Mouse (Mus musculus): ENCODE data around the gene Pclo. TPM values are rescaled to one million over a fixed set of nuclear protein-coding genes. Genes with fewer than 3 reads are reported as not detected.

Gene Pclo
- total and polyA plus RNA-seq, 2 experiments from 2014 or later, result 12.7 to 57.7 TPM

DNA sequence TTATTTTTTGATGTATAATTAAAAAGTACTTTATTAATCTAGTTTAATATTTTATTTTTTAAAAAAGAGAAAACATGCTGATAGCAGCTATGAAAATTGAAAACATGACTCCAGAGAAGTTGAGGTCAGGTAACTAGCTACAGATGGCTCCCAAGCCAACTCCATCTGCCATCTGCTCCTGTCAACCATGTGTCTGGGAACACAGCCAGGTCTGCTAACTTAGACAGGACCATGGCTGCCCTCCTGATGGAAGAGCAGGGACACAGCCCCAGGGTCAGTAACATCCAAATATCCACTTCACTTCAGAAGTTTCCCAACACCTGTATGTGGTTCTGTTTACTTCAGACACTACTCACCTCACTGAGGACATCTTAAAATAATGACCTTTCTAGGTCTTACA, 236.2 kb downstream of the Pclo start:
- Histone ChIP-seq H3K9ac (replicated peaks; ENCODE audit: low read length, poor library complexity, severe bottlenecking) (no peak overlapping the region), H3K4me3 (ENCODE audit: low read depth, low read length) (no peak overlapping the region), H3K27me3 (ENCODE audit: insufficient read depth, low read length) (no peaks in the 10 kb centered on the region), H3K4me2 (ENCODE audit: low read depth, low read length, poor library complexity, severe bottlenecking) (no peak overlapping the region), H3K36me3 (ENCODE audit: insufficient read depth, low read length) (no peaks in the 10 kb centered on the region), H3K27ac (ENCODE audit: low read depth, low read length) (no peak overlapping the region), H3K4me1 (ENCODE audit: insufficient read depth, low read length) (no peaks in the 10 kb centered on the region), H3K9me3 (ENCODE audit: low read length) (no peaks in the 10 kb centered on the region)
- no peak for TF ChIP-seq CTCF (IDR thresholded peaks at IDR 0.05)
- DNase-seq (ENCODE audit: low spot score) (peak; percentile 67), ATAC-seq (ENCODE audit: low FRiP score) (no peak; the same call in 1 of the 2 replicates)

DNA sequence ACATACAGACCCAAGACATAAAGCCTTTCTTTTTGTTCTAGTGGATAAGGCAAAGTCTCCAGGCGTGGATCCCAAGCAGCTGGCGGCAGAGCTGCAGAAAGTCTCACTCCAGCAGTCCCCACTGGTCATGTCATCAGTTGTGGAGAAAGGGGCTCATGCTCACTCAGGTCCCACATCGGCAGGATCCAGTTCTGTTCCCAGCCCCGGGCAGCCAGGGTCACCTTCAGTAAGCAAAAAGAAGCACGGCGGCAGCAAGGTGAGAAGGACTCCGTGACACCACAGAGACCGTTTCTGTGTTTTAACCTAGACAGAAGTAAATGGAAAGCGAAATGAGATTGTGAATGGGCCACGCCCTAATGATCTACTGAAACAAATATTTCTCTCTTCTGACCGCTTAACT, 252.0 kb downstream of the Pclo start:
- ATAC-seq (ENCODE audit: low FRiP score), result no peak
- TF ChIP-seq CTCF (IDR thresholded peaks at IDR 0.05), result no peak
- H3K27me3 ChIP-seq (ENCODE audit: insufficient read depth, low read length), result no peaks in the 10 kb centered on the region
- no peak overlapping the region for H3K4me2 ChIP-seq (ENCODE audit: low read depth, low read length, poor library complexity, severe bottlenecking)
- no peaks in the 10 kb centered on the region for H3K9me3 ChIP-seq (ENCODE audit: low read length)
- H3K4me3 ChIP-seq (ENCODE audit: low read depth, low read length), result no peak overlapping the region
- H3K4me1 ChIP-seq (ENCODE audit: insufficient read depth, low read length), result no peaks in the 10 kb centered on the region
- no peak overlapping the region for H3K9ac ChIP-seq (replicated peaks; ENCODE audit: low read length, poor library complexity, severe bottlenecking)
- no peak for DNase-seq (ENCODE audit: low spot score)
- 94% methylated on average over 11 of the region's 11 CpGs for WGBS
- H3K27ac ChIP-seq (ENCODE audit: low read depth, low read length), result no peak overlapping the region
- peaks cover 12% of the 10 kb centered on the region for H3K36me3 ChIP-seq (ENCODE audit: insufficient read depth, low read length)

- no peaks in the 10 kb centered on the region for H3K9me3 ChIP-seq (ENCODE audit: low read length)
- ATAC-seq (ENCODE audit: low FRiP score) (no peak), DNase-seq (ENCODE audit: low spot score) (no peak)
- no peak overlapping the region for H3K27ac ChIP-seq (ENCODE audit: low read depth, low read length)
- TF ChIP-seq CTCF (IDR thresholded peaks at IDR 0.05), result no peak
- no peaks in the 10 kb centered on the region for H3K4me1 ChIP-seq (ENCODE audit: insufficient read depth, low read length)
- H3K4me3 ChIP-seq (ENCODE audit: low read depth, low read length), result no peak overlapping the region
- no peaks in the 10 kb centered on the region for H3K27me3 ChIP-seq (ENCODE audit: insufficient read depth, low read length)
- peaks cover 3% of the 10 kb centered on the region for H3K36me3 ChIP-seq (ENCODE audit: insufficient read depth, low read length)
- no peak overlapping the region for H3K4me2 ChIP-seq (ENCODE audit: low read depth, low read length, poor library complexity, severe bottlenecking)
- H3K9ac ChIP-seq (replicated peaks; ENCODE audit: low read length, poor library complexity, severe bottlenecking), result no peak overlapping the region
- 32% methylated on average over 1 of the region's 1 CpGs for WGBS
Measured at GRCm38 (mm10) chr5:14782362-14783082, 267.8 kb downstream of the Pclo start.

DNA sequence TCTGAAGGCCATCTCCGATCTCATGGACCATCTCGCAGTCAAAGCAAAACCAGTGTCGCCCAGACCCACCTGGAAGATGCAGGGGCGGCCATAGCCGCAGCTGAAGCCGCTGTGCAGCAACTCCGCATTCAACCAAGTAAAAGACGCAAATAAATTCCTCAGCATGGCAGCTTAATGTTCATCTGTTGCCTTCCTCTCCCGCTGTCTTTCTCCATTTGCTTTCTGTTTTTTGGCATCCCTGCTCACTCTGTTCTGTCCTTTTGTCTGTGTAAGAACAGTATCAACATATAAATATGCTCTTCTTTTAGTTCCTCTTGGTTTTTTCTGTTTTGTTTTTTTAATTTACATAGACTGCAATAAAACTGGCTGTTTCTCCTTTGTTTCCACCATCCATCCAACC, 279.2 kb downstream of the Pclo start:
- Histone ChIP-seq H3K27ac (ENCODE audit: low read depth, low read length) (no peak overlapping the region), H3K27me3 (ENCODE audit: insufficient read depth, low read length) (no peaks in the 10 kb centered on the region), H3K9ac (replicated peaks; ENCODE audit: low read length, poor library complexity, severe bottlenecking) (no peak overlapping the region), H3K4me2 (ENCODE audit: low read depth, low read length, poor library complexity, severe bottlenecking) (no peak overlapping the region), H3K4me1 (ENCODE audit: insufficient read depth, low read length) (no peaks in the 10 kb centered on the region), H3K9me3 (ENCODE audit: low read length) (no peaks in the 10 kb centered on the region), H3K4me3 (ENCODE audit: low read depth, low read length) (no peak overlapping the region), H3K36me3 (ENCODE audit: insufficient read depth, low read length) (peaks cover 11% of the 10 kb centered on the region)
- DNase-seq (ENCODE audit: low spot score) (no peak), ATAC-seq (ENCODE audit: low FRiP score) (no peak)
- TF ChIP-seq CTCF (IDR thresholded peaks at IDR 0.05), result no peak
- 95% methylated on average over 9 of the region's 9 CpGs for WGBS

DNA sequence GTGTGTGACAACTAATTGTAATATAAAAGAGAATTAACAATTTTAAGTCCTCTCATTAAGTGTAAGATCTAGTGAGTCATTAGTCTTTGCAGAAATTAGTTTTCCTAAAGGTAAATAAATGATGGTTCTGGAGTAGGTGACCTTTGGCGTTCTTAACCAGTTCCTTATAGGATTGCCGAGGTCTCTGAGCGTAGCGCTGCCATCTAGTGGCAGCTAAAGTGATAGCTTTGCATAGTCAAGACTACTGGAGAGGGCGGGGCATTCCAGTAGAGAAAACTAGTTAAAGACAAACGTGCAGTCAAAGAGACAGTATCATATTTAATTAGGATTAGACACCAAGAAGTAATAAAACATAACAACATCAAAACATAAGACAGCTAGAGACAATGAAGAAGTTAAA, 292.4 kb downstream of the Pclo start:
- Histone ChIP-seq H3K9ac (replicated peaks; ENCODE audit: low read length, poor library complexity, severe bottlenecking) (no peak overlapping the region), H3K36me3 (ENCODE audit: insufficient read depth, low read length) (no peaks in the 10 kb centered on the region), H3K4me2 (ENCODE audit: low read depth, low read length, poor library complexity, severe bottlenecking) (no peak overlapping the region), H3K4me1 (ENCODE audit: insufficient read depth, low read length) (no peaks in the 10 kb centered on the region), H3K27ac (ENCODE audit: low read depth, low read length) (no peak overlapping the region), H3K9me3 (ENCODE audit: low read length) (no peaks in the 10 kb centered on the region), H3K4me3 (ENCODE audit: low read depth, low read length) (no peak overlapping the region), H3K27me3 (ENCODE audit: insufficient read depth, low read length) (no peaks in the 10 kb centered on the region)
- TF ChIP-seq CTCF (IDR thresholded peaks at IDR 0.05), result peak; percentile 77
- 3% methylated on average over 6 of the region's 6 CpGs for WGBS
- ATAC-seq (ENCODE audit: low FRiP score), result peak; percentile 41; the same call in 1 of the 2 replicates
- DNase-seq (ENCODE audit: low spot score), result peak; percentile 81

- no peak overlapping the region for H3K27ac ChIP-seq (ENCODE audit: low read depth, low read length)
- peak; percentile 78 for ATAC-seq (ENCODE audit: low FRiP score)
Measured at GRCm38 (mm10) chr5:14833165-14833860, 318.6 kb downstream of the Pclo start.

More at GRCm38 (mm10) chr5:14833165-14833860, 318.6 kb downstream of the Pclo start:
- Histone ChIP-seq H3K4me3 (ENCODE audit: low read depth, low read length) (no peak overlapping the region), H3K27me3 (ENCODE audit: insufficient read depth, low read length) (no peaks in the 10 kb centered on the region), H3K9ac (replicated peaks; ENCODE audit: low read length, poor library complexity, severe bottlenecking) (no peak overlapping the region), H3K9me3 (ENCODE audit: low read length) (no peaks in the 10 kb centered on the region), H3K4me2 (ENCODE audit: low read depth, low read length, poor library complexity, severe bottlenecking) (no peak overlapping the region), H3K4me1 (ENCODE audit: insufficient read depth, low read length) (no peaks in the 10 kb centered on the region), H3K36me3 (ENCODE audit: insufficient read depth, low read length) (no peaks in the 10 kb centered on the region)
- TF ChIP-seq CTCF (IDR thresholded peaks at IDR 0.05), result no peak
- 56% methylated on average over 3 of the region's 3 CpGs for whole genome bisulfite sequencing
- peak; percentile 42 for DNase-seq (ENCODE audit: low spot score)
